Mouse (Mus musculus): ENCODE data around the gene Rbms3. TPM values are rescaled to one million over a fixed set of nuclear protein-coding genes. Genes with fewer than 3 reads are reported as not detected.

Rbms3 gene
- total RNA-seq, 4 experiments from 2014 or later = 18.3 to 45.0 (median 31.7) TPM

DNA sequence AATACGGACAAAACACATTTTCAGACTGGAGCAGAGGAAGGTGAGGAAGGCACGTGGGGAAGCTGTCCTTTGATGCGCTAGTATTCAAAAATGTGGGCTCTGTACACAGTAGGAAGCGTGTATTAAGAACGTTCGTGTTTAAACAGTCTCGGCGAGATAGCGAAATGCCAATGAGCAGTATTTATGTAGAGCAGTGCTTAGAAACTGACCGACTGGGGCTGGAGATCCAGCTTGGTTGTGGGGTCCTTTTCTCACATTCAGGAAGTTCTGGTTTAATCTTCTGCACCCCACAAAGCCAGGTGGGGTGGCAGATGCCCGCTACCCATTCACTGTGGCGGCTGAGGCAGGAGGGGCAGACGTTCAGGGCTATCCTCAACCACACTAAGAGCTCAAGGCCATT is 153.0 kb downstream of the Rbms3 start:
- no peak for DNase-seq

GRCm38 (mm10) chr9:117452816-117453215 is 176.9 kb downstream of the Rbms3 start:
- no peak for DNase-seq

DNA sequence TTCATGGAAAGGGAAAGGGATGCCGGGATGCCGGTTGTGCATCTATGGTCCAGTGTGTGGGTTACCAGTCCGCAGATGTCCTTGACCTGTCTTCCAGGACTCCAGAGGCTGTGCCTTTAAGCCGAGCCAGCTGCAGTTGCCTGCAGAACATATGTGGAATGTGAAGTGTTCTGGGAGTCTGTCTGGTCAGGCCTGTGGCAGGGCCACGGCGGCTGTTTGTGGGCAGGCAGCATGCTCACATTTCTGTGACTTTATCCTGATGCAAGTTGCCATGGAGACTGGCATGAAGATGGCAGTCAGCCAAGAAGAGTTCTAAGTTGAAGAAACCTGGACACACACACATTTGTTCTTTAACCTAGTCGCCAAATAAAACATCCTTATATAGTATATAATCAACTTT is 187.1 kb downstream of the Rbms3 start:
- DNase-seq = no peak

- no peak for DNase-seq
These were observed 193.9 kb downstream of the Rbms3 start for GRCm38 (mm10) chr9:117435856-117436255.

DNA sequence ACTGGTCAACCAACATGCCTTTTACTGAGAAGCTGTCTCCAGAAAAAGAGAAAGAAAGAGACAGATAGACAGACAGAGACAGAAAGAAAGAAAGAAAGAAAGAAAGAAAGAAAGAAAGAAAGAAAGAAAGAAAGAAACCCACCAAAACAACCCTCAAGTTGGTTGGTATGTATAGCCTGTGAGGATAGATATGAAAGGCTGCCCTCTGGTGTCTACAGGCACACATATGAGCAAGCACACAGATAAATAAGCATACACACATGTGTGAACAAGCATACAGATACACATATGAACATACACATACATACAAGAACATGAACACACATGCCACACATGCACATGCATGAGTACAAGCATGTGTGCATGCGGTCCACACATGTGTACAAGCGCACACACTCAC is 199.0 kb downstream of the Rbms3 start:
- no peak for DNase-seq

GRCm38 (mm10) chr9:117429217-117430105 is 200.3 kb downstream of the Rbms3 start:
- no peak for DNase-seq

DNA sequence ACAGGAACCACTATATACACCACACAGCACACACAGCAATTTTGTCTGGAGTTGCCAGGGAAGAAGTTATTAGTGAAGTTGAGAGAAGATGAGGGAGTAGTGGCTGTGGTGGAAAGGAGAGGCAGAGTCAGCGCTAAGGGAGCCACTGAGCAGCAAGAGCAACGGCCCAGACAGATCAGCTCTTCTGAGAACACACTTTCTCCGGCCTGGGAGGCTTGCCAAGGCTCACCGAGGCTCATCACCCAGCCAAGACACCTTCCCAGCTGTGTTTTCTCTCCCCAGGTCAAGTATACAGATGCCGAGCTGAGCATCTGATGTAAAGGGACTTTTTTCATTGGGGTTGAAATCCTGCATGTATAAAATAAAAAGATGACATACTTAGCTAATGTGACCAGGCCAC is 206.5 kb downstream of the Rbms3 start:
- DNase-seq = no peak

- DNase-seq = no peak
These were observed 209.7 kb downstream of the Rbms3 start for GRCm38 (mm10) chr9:117419874-117420485.

DNA sequence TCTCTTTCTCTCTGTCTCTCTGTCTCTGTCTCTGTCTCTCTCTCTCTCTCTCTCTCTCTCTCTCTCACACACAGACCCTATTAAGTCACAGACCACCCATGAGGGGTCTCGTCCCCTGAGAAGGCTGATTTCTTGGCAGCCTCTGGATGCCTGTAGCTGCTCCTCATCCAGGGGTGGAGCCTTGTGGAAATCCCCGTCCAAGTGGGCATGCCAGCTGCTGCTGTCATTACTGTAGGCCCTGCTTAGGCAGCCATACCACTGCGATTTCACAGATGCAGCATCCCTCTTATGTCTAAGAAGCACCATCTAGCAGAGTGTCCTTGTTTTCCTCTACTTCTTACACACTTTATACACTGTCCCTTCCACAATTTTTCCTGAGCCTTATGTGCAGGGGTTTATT is 216.5 kb downstream of the Rbms3 start:
- DNase-seq = no peak

- no peak for DNase-seq
These were observed 217.1 kb downstream of the Rbms3 start for GRCm38 (mm10) chr9:117412584-117412983.

- DNase-seq = no peak
These were observed 225.1 kb downstream of the Rbms3 start for GRCm38 (mm10) chr9:117404621-117405020.

GRCm38 (mm10) chr9:117400262-117400671 is 229.4 kb downstream of the Rbms3 start:
- DNase-seq = no peak

DNA sequence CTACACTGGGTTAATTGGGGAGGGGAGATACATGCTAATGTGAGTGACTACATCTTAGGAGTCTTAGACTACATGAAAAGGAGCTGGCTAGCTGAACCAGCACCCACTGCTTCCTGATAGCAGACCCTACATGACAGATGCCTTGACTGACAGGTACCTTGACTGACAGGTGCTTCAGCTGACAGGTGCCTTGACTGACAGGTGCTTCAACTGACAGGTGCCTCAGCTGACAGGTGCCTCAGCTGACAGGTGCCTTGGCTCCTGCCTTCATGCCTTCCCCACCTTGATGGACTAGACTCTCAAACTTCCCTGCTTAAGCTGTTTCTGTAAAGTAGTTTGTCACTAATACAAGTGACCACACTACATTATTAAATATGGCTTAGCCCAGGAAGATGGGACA is 232.6 kb downstream of the Rbms3 start:
- DNase-seq = no peak

DNA sequence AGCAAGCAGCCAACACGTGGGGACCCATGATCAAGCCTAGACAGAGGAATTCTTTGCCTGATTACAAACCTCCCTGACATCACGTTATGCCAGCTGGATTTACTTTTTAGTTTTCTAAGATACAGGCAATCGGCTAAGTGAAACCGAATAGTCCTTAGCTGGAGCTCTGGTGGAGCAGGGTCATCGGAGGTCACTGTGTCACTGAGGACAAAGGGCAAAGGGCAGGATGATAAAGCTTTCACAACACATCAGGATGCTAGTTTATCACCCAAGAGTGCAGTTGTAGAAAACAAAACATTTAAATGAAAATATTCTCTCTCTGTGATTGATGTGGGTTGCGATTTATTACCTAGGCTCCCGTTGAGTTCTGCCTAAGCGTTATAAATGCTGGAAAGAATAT is 233.1 kb downstream of the Rbms3 start:
- no peak for DNase-seq

GRCm38 (mm10) chr9:117393626-117394525 is 235.8 kb downstream of the Rbms3 start:
- no peak for DNase-seq

DNA sequence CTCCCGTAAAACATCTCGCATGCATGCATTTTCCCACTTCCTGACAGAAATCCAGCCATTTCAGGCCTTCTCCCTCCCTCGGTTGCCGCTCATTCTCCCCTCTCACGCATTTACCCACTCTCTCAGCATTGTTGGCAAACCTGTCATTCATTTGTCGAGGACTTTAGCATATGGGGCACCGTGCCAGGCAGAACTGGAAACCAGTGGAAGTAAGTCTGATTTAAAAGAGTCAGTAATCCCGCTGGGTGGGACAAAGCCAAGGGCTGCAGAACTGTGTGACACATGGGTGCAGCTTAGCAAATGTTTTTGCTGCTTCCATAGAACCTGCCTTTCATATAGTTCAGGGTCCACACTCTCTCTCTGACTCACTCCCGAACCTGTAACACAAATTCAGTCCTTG is 241.7 kb downstream of the Rbms3 start:
- DNase-seq = no peak

DNA sequence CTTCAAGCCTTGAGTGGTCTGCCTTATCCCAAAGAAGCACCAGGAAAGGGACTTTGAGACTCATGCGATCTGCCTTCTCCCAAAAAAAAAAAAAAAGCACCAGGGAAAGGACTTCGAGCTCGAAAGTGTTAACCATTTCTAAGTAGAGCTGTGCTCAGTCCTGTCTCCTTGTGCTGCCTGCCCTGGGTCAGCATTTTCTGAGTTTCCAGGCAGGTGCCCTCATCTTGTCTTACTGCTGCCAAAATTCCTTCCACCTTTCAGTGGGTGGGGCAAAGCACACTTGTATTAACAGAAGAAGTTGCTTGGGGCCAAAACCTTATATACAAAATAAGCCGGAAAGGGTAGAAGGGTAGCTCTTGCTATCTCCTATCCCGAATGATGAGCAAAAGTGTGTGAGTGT is 248.8 kb downstream of the Rbms3 start:
- DNase-seq = no peak

- DNase-seq = no peak
These were observed 249.6 kb downstream of the Rbms3 start for GRCm38 (mm10) chr9:117380076-117380475.

DNA sequence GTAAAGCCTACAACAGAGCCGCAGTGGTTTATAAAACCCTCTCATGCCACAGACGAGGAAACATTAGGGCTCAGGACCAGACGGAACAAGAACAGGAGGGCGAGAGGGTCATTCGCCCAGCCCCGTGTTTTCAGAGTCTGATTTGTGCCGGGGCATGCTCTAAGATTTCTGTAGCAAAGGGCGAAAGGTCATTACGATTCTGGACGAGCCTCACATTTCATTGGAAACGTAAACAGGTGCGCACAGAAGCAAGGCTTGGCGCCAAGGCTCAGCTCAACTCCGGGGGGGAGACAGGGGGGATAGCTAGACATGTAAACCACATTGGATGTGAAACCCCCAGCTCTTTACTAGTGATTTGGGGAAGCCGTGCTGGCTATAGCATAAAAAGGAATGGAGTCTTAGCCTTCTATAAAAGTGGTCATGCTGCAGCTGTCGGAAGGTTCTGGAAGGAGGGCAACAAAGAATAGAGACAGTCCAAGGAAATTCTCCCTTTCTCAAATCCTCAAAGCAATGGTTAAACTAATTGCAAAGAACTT is 250.2 kb downstream of the Rbms3 start:
- no peak for DNase-seq

- DNase-seq = no peak
These were observed 251.4 kb downstream of the Rbms3 start for GRCm38 (mm10) chr9:117378131-117378890.

DNA sequence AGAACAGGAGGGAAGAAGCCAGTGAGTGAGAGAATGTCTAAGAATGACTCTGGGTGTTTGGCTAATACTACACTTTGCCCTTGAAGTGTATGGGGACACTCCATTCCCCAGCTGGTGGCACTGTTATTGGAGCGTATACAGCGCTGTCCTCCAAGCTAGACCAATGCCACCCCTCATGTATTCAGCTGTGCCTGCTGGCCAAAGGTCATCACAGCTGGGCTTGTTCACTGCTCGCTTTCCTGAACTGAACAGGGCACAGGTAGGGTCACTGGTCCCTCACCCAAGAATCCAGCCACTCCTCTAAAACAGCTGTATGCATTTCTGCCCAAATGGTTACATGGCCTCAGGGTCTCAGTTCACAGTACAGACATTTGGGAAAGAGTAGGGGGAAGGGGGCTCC is 253.9 kb downstream of the Rbms3 start:
- no peak for DNase-seq

DNA sequence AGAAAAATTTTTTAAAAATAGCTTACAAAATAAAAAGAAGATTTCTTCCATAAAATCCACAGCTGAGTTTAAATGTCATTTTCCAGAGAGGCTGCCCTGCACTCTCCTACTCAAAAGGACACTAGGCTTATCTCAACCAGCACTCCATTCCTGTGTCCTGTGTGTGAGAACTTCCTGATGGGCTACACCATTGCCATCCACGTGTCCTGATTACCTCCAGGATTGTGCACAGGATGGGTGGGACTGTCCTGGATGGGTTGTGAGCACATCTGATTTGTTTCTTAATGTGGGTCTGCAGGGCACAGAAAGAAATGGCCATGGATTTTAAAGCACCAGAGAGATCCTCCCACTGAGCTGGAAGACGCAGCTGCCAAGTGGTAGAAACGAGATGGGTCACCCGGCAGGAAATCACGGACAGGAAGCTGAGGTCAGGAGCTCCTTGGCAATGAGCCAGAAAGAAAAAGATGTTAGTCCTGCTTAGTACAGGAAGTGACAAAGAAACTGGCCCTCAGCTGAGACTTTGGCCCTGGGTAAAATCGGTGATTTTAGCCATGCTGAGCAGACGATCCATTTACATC is 256.5 kb downstream of the Rbms3 start:
- DNase-seq = peak; percentile 49
